ENCODE assay signal across 9 mouse cellular contexts in genomic region chr7:44305686-44306085, GRCm38 (mm10). TPM values are rescaled to one million over a fixed set of nuclear protein-coding genes. Genes with fewer than 3 reads are reported as not detected.
DNase-seq lines count a peak whose midpoint lies in the region; ATAC-seq and TF ChIP-seq lines count a peak whose summit lies in the region.
"Had no signal": no experiment of that assay in that cellular context is flagged by ENCODE, and none has a peak within 500 bp of the region (broad histone marks: within the 10 kb centered on the region; RNA-seq: fewer than 3 reads in every experiment).

No protein-coding gene starts in this region.

- no peak for ATAC-seq in heart, embryonic 15.5 days (replicated peaks; ENCODE audit: insufficient number of reproducible peaks, insufficient read depth, low FRiP score, low read depth)
- no peak for ATAC-seq in forebrain, embryonic 16.5 days
- no peak for ATAC-seq in liver, embryonic 15.5 days (ENCODE audit: insufficient read depth)
- ATAC-seq in megakaryocyte-erythroid progenitor cell, adult 5-6 weeks (replicated peaks; ENCODE audit: low FRiP score, low TSS enrichment, poor library complexity, severe bottlenecking): no peak

- H3K9ac ChIP-seq in heart, embryonic 15.5 days: no peak overlapping the region
- peak overlapping the region; percentile 8; the same call in 1 of the 2 replicates for H3K9ac ChIP-seq in MEL (ENCODE audit: control insufficient read depth, low read depth, low read length, poor library complexity, severe bottlenecking)
- H3K9ac ChIP-seq in forebrain, embryonic 16.5 days (replicated peaks; ENCODE audit: low read depth, low read length): no peak overlapping the region; the same call in 1 of the 2 replicates
- no peak overlapping the region for H3K9ac ChIP-seq in liver, embryonic 15.5 days

- intact Hi-C loops in heart, postnatal 10 days (cut with DNase I): loop anchor here (2.0 kb wide), 1 partner anchor 57 kb away; no protein-coding TSS in a partner anchor

- peaks cover 28% of the 10 kb centered on the region for H3K27me3 ChIP-seq in heart, embryonic 15.5 days
- peaks cover 3 to 4% of the 10 kb centered on the region in 2 experiments; a peak in 3 of 4 replicates for H3K27me3 ChIP-seq in MEL (ENCODE audit: control insufficient read depth in 1 of 2, insufficient read depth in 2 of 2, low read length in 2 of 2)
- no peaks in the 10 kb centered on the region for H3K27me3 ChIP-seq in forebrain, embryonic 16.5 days (replicated peaks; ENCODE audit: control insufficient read depth, insufficient read depth, low read length)
- peaks cover 56% of the 10 kb centered on the region for H3K27me3 ChIP-seq in liver, embryonic 15.5 days

- peaks cover 16% of the 10 kb centered on the region for H3K4me1 ChIP-seq in heart, embryonic 15.5 days (replicated peaks)
- H3K4me1 ChIP-seq in MEL (ENCODE audit: control insufficient read depth in 1 of 2, insufficient read depth in 2 of 2, low read length in 2 of 2): peaks cover 0 to 10% of the 10 kb centered on the region in 2 experiments; a peak in 2 of 4 replicates
- peaks cover 18% of the 10 kb centered on the region for H3K4me1 ChIP-seq in forebrain, embryonic 16.5 days (replicated peaks; ENCODE audit: control insufficient read depth, insufficient read depth, low read length)
- H3K4me1 ChIP-seq in liver, embryonic 15.5 days (replicated peaks): peaks cover 30% of the 10 kb centered on the region

- no peak for DNase-seq in heart, postnatal 10 days
- DNase-seq in MEL (ENCODE audit: low read depth, low spot score): no peak
- DNase-seq in right cerebral cortex, adult 18-20 months: no peak
- DNase-seq in ovary, postnatal 10 days (ENCODE audit: low spot score): no peak

- TF ChIP-seq POLR2A in MEL (IDR thresholded peaks at IDR 0.05; ENCODE audit: control insufficient read depth in 1 of 2, insufficient read depth in 1 of 2, low read depth in 1 of 2, low read length in 2 of 2, poor library complexity in 1 of 2): no peak

- H3K4me2 ChIP-seq in heart, embryonic 15.5 days: peak overlapping the region; percentile 77
- peak overlapping the region; percentile 87 for H3K4me2 ChIP-seq in forebrain, embryonic 16.5 days (ENCODE audit: low read length)
- H3K4me2 ChIP-seq in liver, embryonic 15.5 days: peak overlapping the region; percentile 89

- no peaks in the 10 kb centered on the region for H3K36me3 ChIP-seq in heart, embryonic 15.5 days
- peaks cover 0 to 4% of the 10 kb centered on the region in 2 experiments; a peak in 1 of 4 replicates for H3K36me3 ChIP-seq in MEL (ENCODE audit: control insufficient read depth in 1 of 2, insufficient read depth in 2 of 2, low read length in 2 of 2)
- no peaks in the 10 kb centered on the region for H3K36me3 ChIP-seq in forebrain, embryonic 16.5 days (ENCODE audit: control insufficient read depth, insufficient read depth)
- no peaks in the 10 kb centered on the region for H3K36me3 ChIP-seq in liver, embryonic 15.5 days (replicated peaks)

- H3K79me2 ChIP-seq in MEL (ENCODE audit: control insufficient read depth, insufficient read depth, low read length, poor library complexity): peaks cover 1% of the 10 kb centered on the region; the same call in 1 of the 2 replicates

- 14% methylated on average over 16 of the region's 16 CpGs for WGBS in heart, embryonic 15.5 days
- 6% methylated on average over 16 of the region's 16 CpGs for WGBS in forebrain, embryonic 16.5 days
- WGBS in liver, embryonic 15.5 days (ENCODE audit: insufficient replicate concordance): 13% methylated on average over 16 of the region's 16 CpGs

- peak overlapping the region; percentile 26; the same call in 1 of the 2 replicates for H3K27ac ChIP-seq in heart, embryonic 15.5 days
- H3K27ac ChIP-seq in MEL (ENCODE audit: control insufficient read depth, low read depth, low read length): no peak overlapping the region
- peak overlapping the region; percentile 35; the same call in 1 of the 2 replicates for H3K27ac ChIP-seq in forebrain, embryonic 16.5 days (ENCODE audit: low read length)
- H3K27ac ChIP-seq in liver, embryonic 15.5 days (replicated peaks): no peak overlapping the region

- no peak for TF ChIP-seq RAD21 in MEL (IDR thresholded peaks at IDR 0.05; ENCODE audit: low read depth, low read length)

- no peak for TF ChIP-seq CTCF in MEL (IDR thresholded peaks at IDR 0.05 in 2 of 3, conservative IDR thresholded peaks at IDR 0.05 in 1 of 3; ENCODE audit: control insufficient read depth in 1 of 3, insufficient read depth in 1 of 3, low read depth in 2 of 3, low read length in 3 of 3, poor library complexity in 1 of 3, severe bottlenecking in 1 of 3)

- H3K4me3 ChIP-seq in heart, embryonic 15.5 days: peak overlapping the region; percentile 61
- peak overlapping the region; percentile 36 to 43; a peak in 3 of 4 replicates for H3K4me3 ChIP-seq in MEL (ENCODE audit: control insufficient read depth in 1 of 2, insufficient read depth in 1 of 2, low read depth in 2 of 2, low read length in 2 of 2)
- H3K4me3 ChIP-seq in forebrain, embryonic 16.5 days (replicated peaks; ENCODE audit: low read length): peak overlapping the region; percentile 78
- H3K4me3 ChIP-seq in liver, embryonic 15.5 days (replicated peaks): peak overlapping the region; percentile 64

- H3K9me3 ChIP-seq in heart, embryonic 15.5 days (replicated peaks): no peaks in the 10 kb centered on the region
- H3K9me3 ChIP-seq in MEL (replicated peaks; ENCODE audit: insufficient read depth, low read length): no peaks in the 10 kb centered on the region
- no peaks in the 10 kb centered on the region for H3K9me3 ChIP-seq in forebrain, embryonic 16.5 days (ENCODE audit: control insufficient read depth, low read length)
- H3K9me3 ChIP-seq in liver, embryonic 15.5 days (replicated peaks): no peaks in the 10 kb centered on the region

- TF ChIP-seq EP300 in MEL (IDR thresholded peaks at IDR 0.05; ENCODE audit: low read depth in 1 of 2, low read length in 2 of 2): no peak

TF ChIP-seq in MEL, 35 proteins besides CTCF, POLR2A, EP300 and RAD21 (continues in another document):
- TF ChIP-seq GABPA (IDR thresholded peaks at IDR 0.05; ENCODE audit: low read depth, low read length): no peak

RNA-seq across cellular contexts. Expression of gene Clec11a, which starts 1.0 kb away (rescaled TPM):
- polyA plus RNA-seq in heart, embryonic 15.5 days (2015; fragmentation: Nextera tagmentation; extraction: Ambion mirVana): 1.0 and 2.5 TPM in 2 replicates
- 1 to 10 TPM; 1.1 TPM for total RNA-seq in heart, postnatal 10 days (2021)
- total RNA-seq in MEL (2012; rRNA removed): 0.33 and 0.39 TPM in 2 replicates
- under 1 TPM in 1 of 2 experiments, not detected in 1; 0.33 TPM for polyA plus RNA-seq in MEL (2012; ENCODE audit: insufficient read depth in 1 of 2, insufficient read length in 2 of 2, low read depth in 1 of 2, low replicate concordance in 2 of 2, missing spikeins in 1 of 2)
- 3.5 and 4.4 TPM in 2 replicates for polyA plus RNA-seq in forebrain, embryonic 16.5 days (2015; fragmentation: Nextera tagmentation; extraction: Ambion mirVana)
- 0.54 and 0.63 TPM in 2 replicates for polyA plus RNA-seq in liver, embryonic 15.5 days (2015; fragmentation: Nextera tagmentation; extraction: Ambion mirVana)
- total RNA-seq in megakaryocyte-erythroid progenitor cell, adult 5-6 weeks (2014; fragmentation: Nextera tagmentation): 0.74 and 0.77 TPM in 2 replicates
- 1.7 and 4.3 TPM in 2 replicates for total RNA-seq in megakaryocyte-erythroid progenitor cell, adult 5-6 weeks (2017)

RNA-seq across cellular contexts. Expression of gene Shank1, which starts 4.4 kb away (rescaled TPM):
- polyA plus RNA-seq in heart, embryonic 15.5 days (2015; fragmentation: Nextera tagmentation; extraction: Ambion mirVana): 0.58 and 0.74 TPM in 2 replicates
- 1 to 10 TPM; 1.4 TPM for total RNA-seq in heart, postnatal 10 days (2021)
- 0.12 and 0.29 TPM in 2 replicates for total RNA-seq in MEL (2012; rRNA removed)
- 1 to 10 TPM in 1 of 2 experiments, not detected in 1; 3.9 TPM for polyA plus RNA-seq in MEL (2012; ENCODE audit: insufficient read depth in 1 of 2, insufficient read length in 2 of 2, low read depth in 1 of 2, low replicate concordance in 2 of 2, missing spikeins in 1 of 2)
- 20.4 and 26.5 TPM in 2 replicates for polyA plus RNA-seq in forebrain, embryonic 16.5 days (2015; fragmentation: Nextera tagmentation; extraction: Ambion mirVana)
- polyA plus RNA-seq in liver, embryonic 15.5 days (2015; fragmentation: Nextera tagmentation; extraction: Ambion mirVana): 0.05 and 0.06 TPM in 2 replicates
- 0.22 and 1.3 TPM in 2 replicates for total RNA-seq in megakaryocyte-erythroid progenitor cell, adult 5-6 weeks (2014; fragmentation: Nextera tagmentation)
- 0.27 TPM in 1 of 2 replicates, not detected in the other for total RNA-seq in megakaryocyte-erythroid progenitor cell, adult 5-6 weeks (2017)
- total RNA-seq: hematopoietic stem cell, adult 5-6 weeks had no signal

RNA-seq across cellular contexts. Expression of gene Gm15517, which starts 44.4 kb away (rescaled TPM):
- polyA plus RNA-seq in heart, embryonic 15.5 days (2015; fragmentation: Nextera tagmentation; extraction: Ambion mirVana): not detected in 2 replicates
- total RNA-seq in heart, postnatal 10 days (2021): not detected
- total RNA-seq in MEL (2012; rRNA removed): not detected in 2 replicates
- polyA plus RNA-seq in MEL (2012; ENCODE audit: insufficient read depth in 1 of 2, insufficient read length in 2 of 2, low read depth in 1 of 2, low replicate concordance in 2 of 2, missing spikeins in 1 of 2): not detected
- not detected in 2 replicates for polyA plus RNA-seq in forebrain, embryonic 16.5 days (2015; fragmentation: Nextera tagmentation; extraction: Ambion mirVana)
- not detected in 2 replicates for polyA plus RNA-seq in liver, embryonic 15.5 days (2015; fragmentation: Nextera tagmentation; extraction: Ambion mirVana)
- not detected in 2 replicates for total RNA-seq in megakaryocyte-erythroid progenitor cell, adult 5-6 weeks (2014; fragmentation: Nextera tagmentation)
- not detected in 2 replicates for total RNA-seq in megakaryocyte-erythroid progenitor cell, adult 5-6 weeks (2017)
- total RNA-seq: hematopoietic stem cell, adult 5-6 weeks had no signal

RNA-seq across cellular contexts. Expression of gene Acp4, which starts 48.5 kb away (rescaled TPM):
- polyA plus RNA-seq in heart, embryonic 15.5 days (2015; fragmentation: Nextera tagmentation; extraction: Ambion mirVana): not detected in 2 replicates
- total RNA-seq in heart, postnatal 10 days (2021): not detected
- total RNA-seq in MEL (2012; rRNA removed): 0.10 and 0.12 TPM in 2 replicates
- under 1 TPM in 1 of 2 experiments, not detected in 1; 0.14 TPM for polyA plus RNA-seq in MEL (2012; ENCODE audit: insufficient read depth in 1 of 2, insufficient read length in 2 of 2, low read depth in 1 of 2, low replicate concordance in 2 of 2, missing spikeins in 1 of 2)
- polyA plus RNA-seq in forebrain, embryonic 16.5 days (2015; fragmentation: Nextera tagmentation; extraction: Ambion mirVana): not detected in 2 replicates
- 0.14 TPM in 1 of 2 replicates, not detected in the other for polyA plus RNA-seq in liver, embryonic 15.5 days (2015; fragmentation: Nextera tagmentation; extraction: Ambion mirVana)
- total RNA-seq in megakaryocyte-erythroid progenitor cell, adult 5-6 weeks (2014; fragmentation: Nextera tagmentation): not detected in 2 replicates
- total RNA-seq in megakaryocyte-erythroid progenitor cell, adult 5-6 weeks (2017): not detected in 2 replicates

RNA-seq across cellular contexts. Expression of gene 2410002F23Rik, which starts 59.2 kb away (rescaled TPM):
- 59.5 and 86.8 TPM in 2 replicates for polyA plus RNA-seq in heart, embryonic 15.5 days (2015; fragmentation: Nextera tagmentation; extraction: Ambion mirVana)
- 10 to 100 TPM; 34.9 to 42.1 TPM for total RNA-seq in heart, postnatal 10 days (2021)
- total RNA-seq in MEL (2012; rRNA removed): 89.1 and 148 TPM in 2 replicates
- polyA plus RNA-seq in MEL (2012; ENCODE audit: insufficient read depth in 1 of 2, insufficient read length in 2 of 2, low read depth in 1 of 2, low replicate concordance in 2 of 2, missing spikeins in 1 of 2): 100 to 1,000 TPM; 174 to 841 TPM
- 240 and 264 TPM in 2 replicates for polyA plus RNA-seq in forebrain, embryonic 16.5 days (2015; fragmentation: Nextera tagmentation; extraction: Ambion mirVana)
- 28.0 and 30.3 TPM in 2 replicates for polyA plus RNA-seq in liver, embryonic 15.5 days (2015; fragmentation: Nextera tagmentation; extraction: Ambion mirVana)
- total RNA-seq in megakaryocyte-erythroid progenitor cell, adult 5-6 weeks (2014; fragmentation: Nextera tagmentation): 93.5 and 176 TPM in 2 replicates
- total RNA-seq in megakaryocyte-erythroid progenitor cell, adult 5-6 weeks (2017): 77.1 and 113 TPM in 2 replicates

Comparison
In these comparisons a context has a peak if more than half of its experiments do, and no peak if none do; other contexts are left out.
1. H3K27ac ChIP-seq: peak in heart, embryonic 15.5 days (single experiment) and forebrain, embryonic 16.5 days (single experiment); none in MEL (single experiment) and liver, embryonic 15.5 days (single experiment).
2. Peak in every context shown above with its lines, with median percentiles within 50 percentile points of each other: H3K4me2 ChIP-seq and H3K4me3 ChIP-seq.